Mouse (Mus musculus) gastrocnemius, adult 18-20 months (tissue): ENCODE data around the gene Clcc1. TPM values are rescaled to one million over a fixed set of nuclear protein-coding genes. Genes with fewer than 3 reads are reported as not detected.
"Not testable (repeated sequence)": the region's sequence is repeated elsewhere in the genome, so short reads cannot be mapped to it uniquely, and the experiment has no call there.

Experiments
- DNase-seq: peaks from one replicate; pipeline ENCODE4 v3.0.0; 2021; ENCODE audit warnings: low spot score
- long read RNA-seq, 2 experiments: library from polyadenylated mRNA; stranded (forward); transcript quantifications; one replicate each; pipeline ENCODE4 v2.0.0; 2021
- total RNA-seq, 2 experiments: library from RNA; stranded (reverse); gene quantifications; 2 replicates each; pipeline ENCODE4 v1.2.3; 2021

Gene Clcc1
- total RNA-seq, result 10 to 100 TPM; 32.6 to 37.4 TPM
- long read RNA-seq, experiment 1, transcript Clcc1-202 (12 exons, 2,043 nt), result major isoform, 11 of 40 reads
- long read RNA-seq, experiment 1, partial matches to known transcripts, result 4 of 40 reads
- long read RNA-seq, experiment 1, other reads (novel, unspliced or antisense), result 25 of 40 reads
- long read RNA-seq, experiment 2, partial matches to known transcripts, result 3 of 39 reads
- long read RNA-seq, experiment 2, other reads (novel, unspliced or antisense), result 32 of 39 reads

DNA sequence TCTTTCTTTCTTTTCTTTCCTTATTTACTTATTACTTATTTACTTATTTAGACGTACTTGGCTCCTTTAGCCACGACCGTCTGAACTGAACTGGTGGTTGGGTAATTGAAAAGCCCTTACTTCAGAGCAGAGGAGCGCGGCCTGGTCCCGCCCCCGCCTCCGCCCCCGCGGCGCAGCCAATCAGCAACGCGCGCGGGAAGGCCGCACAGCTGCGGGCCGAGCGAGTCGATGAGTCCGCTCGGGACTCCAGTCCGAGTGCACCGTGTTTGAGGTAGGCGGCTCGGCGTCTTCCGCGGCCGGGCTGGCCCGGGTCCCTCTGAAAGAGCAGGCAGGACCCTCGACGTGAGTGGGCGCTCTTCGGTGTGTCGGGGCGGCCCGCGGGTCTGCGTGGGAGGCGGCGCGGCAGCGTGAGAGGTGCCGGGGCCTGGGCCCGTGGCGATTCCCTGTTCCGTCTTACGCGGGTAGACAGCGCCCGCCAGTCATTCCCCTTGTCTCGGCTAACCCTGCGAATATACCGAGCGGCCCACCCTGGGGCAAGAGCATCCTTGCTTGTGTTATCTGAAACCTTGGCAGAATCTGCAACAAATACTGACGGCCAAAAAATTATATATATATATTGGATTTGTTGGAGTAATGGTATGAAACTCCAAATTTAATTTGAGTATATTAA lies at the start of gene Clcc1:
Clcc1 (plus strand) TSS at position 204 of the 670 bp plus-strand sequence.
- DNase-seq, result peak; percentile 95

DNA sequence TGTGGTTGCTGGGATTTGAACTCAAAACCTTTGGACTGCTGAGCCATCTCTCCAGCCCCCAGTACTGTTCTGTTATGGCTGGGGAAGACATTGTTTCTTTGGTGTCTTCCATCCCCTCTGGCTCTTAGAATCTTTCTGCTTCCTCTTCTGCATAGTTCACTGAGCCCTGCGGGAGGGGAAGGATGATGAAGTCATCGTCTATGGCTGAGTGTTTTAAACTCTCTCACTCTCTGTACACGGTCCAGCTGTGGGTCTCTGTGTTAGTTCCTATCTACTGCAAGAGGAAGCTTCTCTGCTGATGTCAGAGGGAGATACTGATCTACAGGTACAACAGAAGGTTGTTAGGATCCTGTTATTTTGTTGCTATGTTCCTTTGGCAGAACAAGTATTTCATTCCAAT lies 44.8 kb upstream of the Clcc1 start:
- DNase-seq, result no peak

DNA sequence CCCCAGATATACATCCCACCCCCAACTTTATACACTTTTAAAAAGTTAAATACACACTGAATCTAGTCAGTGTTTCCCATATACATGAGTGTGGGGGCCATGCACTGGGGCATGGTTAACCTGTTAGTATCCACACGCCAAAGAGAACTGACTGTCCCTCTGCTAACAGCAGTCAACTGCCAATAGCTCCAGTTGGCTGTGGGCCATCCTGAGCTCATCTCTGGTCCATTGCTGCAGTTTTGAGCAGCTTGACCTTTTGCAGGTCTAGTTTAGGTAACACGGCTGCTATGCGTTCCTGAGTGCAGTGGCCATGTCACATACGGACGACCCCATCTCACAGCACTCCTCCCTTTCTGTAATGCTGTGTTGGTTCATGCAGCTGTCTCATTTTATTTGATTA lies 19.0 kb upstream of the Clcc1 start:
- DNase-seq, result no peak

DNA sequence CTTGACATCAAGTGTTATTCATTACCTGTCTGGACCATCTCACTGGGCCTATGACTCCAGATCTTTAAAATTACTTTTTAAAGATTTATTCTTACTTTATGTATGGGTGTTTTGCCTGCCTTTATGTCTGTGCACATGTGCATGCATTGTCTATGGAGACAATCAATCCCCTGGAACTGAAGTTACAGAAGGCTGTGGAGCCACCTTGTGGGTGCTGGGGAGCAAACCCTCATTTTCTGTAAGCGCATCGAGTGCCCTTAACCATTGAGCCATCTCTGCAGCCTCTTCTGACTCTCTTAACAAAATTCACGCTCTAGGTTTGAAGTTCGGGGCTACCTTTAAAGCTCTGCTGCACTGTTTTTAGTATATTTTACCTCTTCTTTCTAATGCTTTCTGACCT lies 14.3 kb upstream of the Clcc1 start:
- DNase-seq, result no peak

DNA sequence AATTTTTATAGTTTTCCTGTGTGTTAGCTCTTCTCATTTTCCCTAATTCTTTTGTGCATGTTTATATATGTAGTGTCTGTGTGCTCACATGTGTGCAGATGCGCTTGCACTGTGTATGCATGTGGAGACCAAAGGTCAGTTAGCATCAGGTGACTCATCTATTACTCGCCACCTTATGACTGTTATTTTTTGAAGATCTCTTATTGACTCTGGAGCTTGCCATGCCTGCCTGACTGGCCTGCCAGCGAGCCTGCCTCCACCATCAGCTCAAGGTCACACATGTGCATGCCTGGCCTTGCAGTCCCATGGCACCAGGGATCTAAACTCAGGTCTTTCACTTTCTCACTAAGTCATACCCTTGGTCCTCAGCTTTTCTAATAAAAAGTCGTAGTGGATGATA lies 12.7 kb upstream of the Clcc1 start:
- DNase-seq, result no peak

DNA sequence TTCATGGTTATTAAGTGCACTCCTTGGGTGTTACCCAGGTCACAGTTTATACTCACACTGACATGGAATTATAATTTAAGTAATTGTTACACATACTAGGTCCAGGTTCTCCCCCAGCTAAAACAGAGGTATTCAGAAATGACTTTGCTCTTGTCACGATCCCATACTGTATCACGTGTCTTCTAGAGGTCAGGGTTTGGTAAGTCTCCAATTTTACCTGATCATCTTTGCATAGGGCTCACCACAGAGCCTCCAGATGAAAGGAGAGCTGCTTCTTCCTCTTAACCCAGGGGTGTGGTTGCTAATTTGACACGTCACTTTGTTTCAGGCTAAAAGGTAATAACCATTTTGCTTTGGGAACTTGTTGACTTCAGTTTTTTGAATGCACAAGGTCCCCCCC lies 8.9 kb upstream of the Clcc1 start:
- no peak for DNase-seq

DNA sequence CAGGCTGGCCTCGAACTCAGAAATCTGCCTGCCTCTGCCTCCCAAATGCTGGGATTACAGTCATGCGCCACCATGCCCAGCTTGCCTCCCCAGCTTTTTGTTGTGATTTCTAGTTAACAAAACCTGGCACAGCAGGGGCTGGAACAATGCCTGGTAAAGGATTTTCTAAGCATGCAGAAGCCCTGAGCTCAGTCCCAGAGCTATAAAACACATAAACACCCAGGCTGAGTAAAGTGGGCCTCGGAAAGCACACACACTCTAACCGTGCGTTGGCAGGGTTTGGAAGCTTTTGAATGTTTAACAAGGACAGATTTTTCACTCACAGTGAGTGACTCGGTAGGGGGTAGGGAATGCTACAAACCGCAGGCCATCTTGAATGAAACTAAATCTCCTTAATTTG lies 7.7 kb upstream of the Clcc1 start:
- no peak for DNase-seq

DNA sequence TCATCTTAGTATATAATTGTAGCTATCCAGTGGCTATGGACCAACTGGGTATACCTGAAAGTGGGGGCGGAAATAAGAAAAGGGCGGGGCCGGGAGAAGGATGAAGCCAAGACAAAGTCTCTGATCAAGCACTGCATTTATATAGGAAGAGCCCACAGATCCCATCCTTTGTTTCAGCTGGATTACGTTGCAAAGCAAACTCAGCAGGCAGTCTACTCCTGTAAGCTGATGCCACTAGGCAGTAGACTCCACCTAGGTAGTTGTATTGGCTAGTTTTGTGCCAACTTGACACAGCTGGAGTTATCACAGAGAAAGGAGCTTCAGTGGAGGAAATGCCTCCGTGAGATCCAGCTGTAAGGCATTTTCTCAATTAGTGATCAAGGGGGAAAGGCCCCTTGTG lies 6.0 kb upstream of the Clcc1 start:
- not testable (repeated sequence) for DNase-seq

DNA sequence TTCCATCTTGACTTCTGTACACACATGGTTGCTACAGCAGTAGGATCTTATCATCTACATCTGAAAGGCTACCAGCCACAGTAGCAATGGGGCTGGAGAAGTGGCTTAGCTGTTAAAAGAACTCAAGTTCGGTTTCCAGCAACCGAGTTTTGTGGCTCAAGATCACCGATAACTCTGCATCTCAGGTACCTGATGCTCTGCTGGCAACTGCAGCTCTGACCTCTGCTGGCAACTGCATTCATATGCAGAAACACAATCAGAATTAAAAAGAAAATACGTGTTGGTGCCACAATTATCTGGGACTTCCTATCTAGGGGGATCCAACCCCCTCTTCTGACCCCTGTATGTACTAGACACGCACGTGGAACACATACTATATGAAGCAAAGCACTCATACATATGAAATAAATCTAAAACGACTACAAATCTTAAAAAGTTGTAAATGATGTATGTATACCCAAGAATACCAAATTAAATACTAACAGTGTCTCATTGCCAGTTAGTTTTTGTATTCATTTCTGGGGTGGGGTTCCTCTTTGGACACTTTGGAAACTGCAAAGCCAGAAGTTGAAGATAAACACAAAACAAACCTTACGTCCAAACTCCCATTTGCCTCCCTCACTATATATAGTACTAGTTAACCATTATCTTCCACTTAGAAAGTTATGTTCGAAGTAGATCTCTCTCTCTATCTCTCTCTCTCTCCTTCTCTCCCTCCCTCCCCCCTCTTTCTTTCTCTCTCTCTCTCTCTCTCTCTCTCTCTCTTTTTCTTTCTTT lies 659 bp upstream of the Clcc1 start:
- DNase-seq, result no peak

DNA sequence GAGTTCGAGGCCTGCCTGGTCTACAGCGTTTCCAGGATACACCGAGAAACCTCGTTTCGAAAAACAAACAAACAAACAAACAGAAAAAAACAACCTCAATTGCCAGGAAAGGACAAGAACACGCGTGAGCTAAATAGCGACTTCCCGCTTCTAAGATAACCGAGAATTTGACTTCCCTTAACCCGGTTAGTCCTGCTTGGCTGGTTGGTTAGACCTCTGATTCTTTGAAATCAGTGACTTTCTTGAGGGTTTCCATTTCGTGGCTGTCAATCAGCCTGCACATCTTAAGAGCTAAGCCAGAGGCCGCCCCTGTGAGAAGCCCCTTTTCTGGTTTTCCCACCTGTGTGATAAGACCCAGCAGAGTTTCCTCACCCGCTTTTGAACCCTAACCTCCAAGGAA lies 853 bp downstream of the Clcc1 start:
- no peak for DNase-seq

DNA sequence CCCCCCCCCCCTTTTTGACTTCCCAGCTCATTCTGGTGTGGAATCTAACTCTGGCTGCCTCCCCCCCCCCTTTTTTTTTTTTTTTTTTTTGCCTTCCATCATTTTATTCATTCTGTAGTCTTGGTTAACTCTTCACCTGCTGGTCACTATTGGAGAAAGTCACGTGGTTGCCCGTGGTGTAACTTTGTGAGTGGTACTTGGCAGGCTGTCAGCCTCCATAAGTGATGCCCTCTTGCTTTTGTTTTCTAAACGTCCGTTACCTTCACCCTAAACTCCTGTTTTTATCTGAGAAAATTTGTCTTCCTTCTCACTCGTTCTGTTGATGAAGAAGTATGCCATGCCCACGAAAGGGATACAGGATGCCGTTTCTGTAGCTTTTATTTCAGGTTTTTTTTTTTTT lies 1.8 kb downstream of the Clcc1 start:
- no peak for DNase-seq

DNA sequence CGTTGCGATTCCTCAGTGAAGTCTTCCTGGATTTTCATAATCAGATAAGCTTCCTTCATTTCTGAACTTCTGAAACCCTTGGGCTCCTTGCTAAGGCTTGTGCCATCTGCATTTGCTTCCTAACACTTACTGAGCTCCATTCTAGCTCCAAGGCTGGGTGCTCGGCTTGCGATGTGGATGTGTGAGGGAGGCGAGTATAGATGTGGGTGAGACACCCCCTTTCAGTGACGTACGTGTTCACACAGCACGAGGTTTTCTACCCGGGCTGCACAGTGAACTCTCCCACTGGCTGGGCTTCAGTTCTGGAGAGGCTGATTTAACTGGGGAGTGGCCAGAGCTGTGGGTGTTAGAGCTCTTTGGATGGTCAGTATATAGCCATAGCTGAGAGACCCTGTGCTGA lies 4.9 kb downstream of the Clcc1 start:
- no peak for DNase-seq

DNA sequence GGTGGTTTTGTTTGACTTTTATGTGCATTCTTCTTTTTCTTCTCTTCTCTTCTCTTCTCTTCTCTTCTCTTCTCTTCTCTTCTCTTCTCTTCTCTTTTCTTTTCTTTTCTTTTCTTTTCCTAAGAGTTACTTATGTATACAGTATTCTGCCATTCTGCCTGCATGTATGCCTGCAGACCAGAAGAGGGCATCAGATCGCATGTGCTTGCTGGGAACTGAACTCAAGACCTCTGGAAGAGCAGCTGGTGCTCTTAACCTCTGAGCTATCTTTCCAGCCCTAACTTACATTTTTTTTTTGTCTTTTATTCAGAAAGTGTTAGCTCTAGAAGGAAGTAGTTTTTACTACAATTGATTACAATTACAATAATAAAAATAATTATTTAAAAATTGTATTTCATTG lies 7.2 kb downstream of the Clcc1 start:
- DNase-seq, result no peak

DNA sequence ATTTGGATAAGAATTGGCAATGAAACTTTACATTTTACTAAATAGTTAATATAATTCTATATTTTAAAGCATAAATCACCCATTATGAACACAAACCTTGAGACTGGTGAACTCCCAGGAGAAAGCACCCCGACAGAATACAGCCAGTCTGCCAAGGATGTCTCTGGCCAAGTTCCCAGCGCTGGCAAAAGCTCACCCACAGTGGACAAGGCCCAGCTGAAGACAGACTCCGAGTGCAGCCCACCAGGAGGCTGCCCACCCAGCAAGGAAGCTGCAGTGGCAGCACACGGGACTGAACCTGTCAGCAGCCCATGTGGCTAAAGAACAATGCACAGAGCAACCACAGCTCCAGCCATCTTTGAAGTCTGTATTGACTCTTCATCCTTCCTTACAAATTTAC lies 22.9 kb downstream of the Clcc1 start:
- DNase-seq, result no peak

DNA sequence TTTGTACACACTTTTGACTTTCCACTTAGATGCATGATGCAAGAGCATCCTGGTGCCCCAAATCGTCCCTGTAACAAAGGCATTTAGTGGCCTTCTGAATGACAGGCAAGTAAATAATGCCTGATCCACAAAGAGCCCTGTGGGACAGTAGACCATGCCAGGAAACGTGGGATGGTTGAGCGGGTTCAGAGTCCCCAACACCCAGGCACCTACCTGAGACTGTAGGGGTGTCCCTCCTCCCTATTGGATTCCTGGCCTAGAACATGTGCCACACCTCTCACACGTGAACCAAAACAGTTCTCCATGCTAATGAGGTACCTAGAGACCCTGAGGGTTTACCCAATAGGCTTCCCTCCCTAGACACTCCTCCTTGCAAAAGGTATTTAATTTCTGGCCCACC lies 27.3 kb downstream of the Clcc1 start:
- no peak for DNase-seq

DNA sequence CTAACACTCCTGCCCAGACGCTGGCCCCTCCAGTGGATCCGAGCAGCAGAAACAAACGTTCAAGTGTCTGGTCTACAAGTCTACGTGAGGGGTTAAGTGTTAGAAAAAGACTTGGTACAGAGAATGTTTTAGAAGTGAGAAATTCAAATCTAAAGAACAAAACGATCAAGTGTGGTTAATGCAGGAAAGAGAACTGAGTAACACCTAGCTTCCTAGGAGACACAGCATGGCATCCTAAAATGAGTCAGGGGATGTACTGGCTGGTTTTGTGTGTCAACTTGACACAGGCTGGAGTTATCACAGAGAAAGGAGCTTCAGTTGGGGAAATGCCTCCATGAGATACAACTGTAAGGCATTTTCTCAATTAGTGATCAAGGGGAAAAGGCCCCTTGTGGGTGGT lies 29.9 kb downstream of the Clcc1 start:
- not testable (repeated sequence) for DNase-seq

DNA sequence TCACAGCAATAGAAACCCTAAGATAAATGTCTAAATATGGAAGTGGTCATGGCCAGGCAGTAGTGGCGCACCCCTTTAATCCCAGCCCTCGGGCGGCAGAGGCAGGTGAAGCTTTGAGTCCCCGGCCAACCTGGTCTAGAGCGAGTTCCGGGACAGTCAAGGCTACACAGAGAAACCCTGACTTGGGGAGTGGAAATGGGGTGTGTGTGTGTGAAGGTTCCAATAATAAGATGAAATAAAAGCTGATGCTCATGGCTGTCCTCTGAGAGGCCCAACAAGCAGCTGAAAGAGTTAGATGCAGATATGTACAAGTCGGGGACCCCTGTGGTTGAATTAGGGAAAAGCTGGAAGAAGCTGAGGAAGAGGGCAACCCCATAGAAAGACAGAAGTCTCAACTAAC lies 32.0 kb downstream of the Clcc1 start:
- no peak for DNase-seq

DNA sequence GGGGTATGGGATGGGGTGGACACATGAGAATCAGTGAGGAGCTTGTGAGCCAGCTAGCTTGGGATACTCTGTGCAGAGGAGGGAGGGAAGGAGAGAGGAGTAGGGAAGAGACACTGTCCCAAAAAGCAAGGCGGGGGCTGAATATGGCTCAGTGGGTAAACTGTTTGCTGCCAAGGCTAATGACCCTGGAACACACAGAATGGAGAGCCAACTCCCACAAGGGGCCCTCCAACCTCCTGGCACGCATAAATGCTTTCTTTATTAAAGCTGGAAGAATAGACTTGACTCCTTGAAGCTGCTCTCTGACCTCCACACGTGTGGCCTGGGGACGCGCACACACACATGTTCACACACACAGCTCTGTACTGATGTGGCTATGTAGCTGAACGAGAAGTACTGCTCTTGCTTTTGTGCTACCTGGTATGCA lies 35.3 kb downstream of the Clcc1 start:
- DNase-seq, result no peak

DNA sequence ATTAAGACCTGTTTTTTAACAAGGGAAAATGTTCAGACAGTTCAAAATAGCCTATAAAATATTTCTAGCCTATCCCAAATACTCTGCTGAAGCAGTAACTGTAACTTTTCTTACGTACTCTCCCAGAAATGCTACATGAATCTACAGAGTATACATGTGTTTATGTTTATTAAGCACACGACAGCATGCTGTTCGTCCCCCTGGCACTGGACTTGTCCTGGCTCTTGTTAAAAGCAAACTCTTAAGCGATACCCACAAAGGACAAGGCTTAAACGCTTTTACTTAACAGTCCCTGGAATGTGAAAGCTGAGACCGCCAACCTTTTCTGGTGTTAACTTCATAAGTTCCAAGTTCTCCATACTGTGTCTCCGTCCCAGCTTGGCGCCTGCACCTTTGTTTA lies 35.7 kb downstream of the Clcc1 start:
- DNase-seq, result no peak

DNA sequence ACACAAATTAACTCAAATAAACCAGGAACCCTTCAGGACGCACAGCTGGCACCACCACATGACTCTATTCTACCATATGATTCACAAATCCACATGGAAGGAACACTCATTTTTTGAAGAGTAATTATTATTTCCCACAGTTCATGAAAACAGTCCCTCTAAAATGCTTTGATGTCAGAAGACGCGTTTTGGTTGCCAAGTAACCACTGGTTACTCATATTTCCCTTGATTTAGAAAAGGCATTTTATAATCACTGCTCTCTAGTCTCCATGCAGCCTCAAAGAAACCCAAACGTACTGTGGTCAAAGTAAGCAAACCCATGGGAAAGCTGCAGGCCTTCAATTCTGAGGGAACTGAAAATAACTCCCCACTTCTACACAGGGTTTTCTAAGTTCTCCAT lies 36.3 kb downstream of the Clcc1 start:
- no peak for DNase-seq

DNA sequence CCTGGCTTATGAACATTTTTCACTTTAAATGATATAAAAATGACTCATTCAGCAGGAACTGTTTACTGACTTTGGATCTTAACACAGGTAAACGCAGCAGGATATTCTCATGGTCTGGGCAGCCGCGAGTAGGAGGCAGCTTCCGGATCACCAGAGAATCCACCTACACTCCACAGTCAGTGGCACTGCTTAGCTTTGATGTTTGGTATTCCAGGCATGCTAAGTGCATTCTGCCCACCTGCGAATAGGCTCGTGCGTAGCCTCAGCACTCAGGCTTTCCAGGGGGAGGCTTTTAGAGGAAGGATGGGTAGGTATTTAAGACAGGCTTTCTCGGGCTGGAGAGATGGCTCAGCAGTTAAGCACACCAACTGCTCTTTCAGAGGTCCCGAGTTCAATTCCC lies 40.6 kb downstream of the Clcc1 start:
- DNase-seq, result no peak

DNA sequence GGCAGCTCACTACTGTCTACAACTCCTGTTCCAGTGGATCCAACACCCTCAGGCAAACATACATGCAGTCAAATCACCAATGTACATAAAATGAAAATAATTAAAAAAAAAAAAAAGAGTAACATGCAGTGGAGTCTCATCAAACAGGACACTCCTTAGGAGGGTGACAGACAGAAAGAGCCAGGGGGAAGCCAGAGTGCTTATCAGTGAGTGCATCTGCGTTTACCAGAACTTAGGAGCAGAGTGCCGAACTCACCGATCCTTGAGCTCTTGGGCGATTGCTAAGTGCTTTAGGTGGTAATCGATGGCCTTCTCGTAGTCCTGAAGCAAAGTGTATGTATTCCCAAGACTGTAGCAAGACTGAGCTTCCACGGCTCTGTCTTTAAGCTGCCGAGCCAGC lies 44.9 kb downstream of the Clcc1 start:
- no peak for DNase-seq

DNA sequence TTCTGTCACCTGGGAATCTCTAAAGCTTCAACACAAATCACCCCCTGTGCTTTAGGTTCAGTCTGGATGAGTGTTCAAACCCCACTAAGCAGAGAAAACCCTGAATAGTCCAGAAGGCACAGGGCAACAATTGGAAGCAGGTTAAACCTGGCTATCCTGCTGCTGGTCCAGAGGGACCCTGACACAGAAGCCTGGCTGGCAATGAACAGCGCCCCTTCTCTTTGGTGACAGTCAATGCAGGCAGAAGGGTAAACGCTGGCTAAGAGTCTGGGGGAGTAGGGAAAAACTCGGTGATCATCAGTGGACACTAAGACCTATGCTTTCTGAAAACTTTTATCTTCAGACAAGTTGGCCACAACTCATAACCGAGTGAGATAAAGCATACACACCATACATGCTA lies 46.1 kb downstream of the Clcc1 start:
- DNase-seq, result no peak
